Mouse (Mus musculus): Measurements from ENCODE around the gene Mink1.
A peak's percentile ranks its signal among the peaks of the same experiment; 100 is the strongest.

The Mink1 gene

GRCm38 (mm10) chr11:70591733-70592132 is 29.1 kb downstream of the Mink1 start:
- DNase-seq (ENCODE audit: low read depth, low spot score), result peak; percentile 47

GRCm38 (mm10) chr11:70594253-70594989 is 31.7 kb downstream of the Mink1 start:
- DNase-seq (ENCODE audit: low read depth, low spot score), result peak; percentile 84

GRCm38 (mm10) chr11:70595638-70596037 is 33.0 kb downstream of the Mink1 start:
- DNase-seq (ENCODE audit: low read depth, low spot score), result peak; percentile 57

- no peak for DNase-seq (ENCODE audit: low read depth, low spot score)
Observed at GRCm38 (mm10) chr11:70596094-70596493, 33.4 kb downstream of the Mink1 start.

GRCm38 (mm10) chr11:70597301-70597700 is 34.6 kb downstream of the Mink1 start:
- peak; percentile 77 for DNase-seq (ENCODE audit: low read depth, low spot score)

- no peak for DNase-seq (ENCODE audit: low read depth, low spot score)
Observed at GRCm38 (mm10) chr11:70598451-70598953, 35.8 kb downstream of the Mink1 start.

- peak; percentile 81 for DNase-seq (ENCODE audit: low read depth, low spot score)
Observed at GRCm38 (mm10) chr11:70605024-70605566, 42.4 kb downstream of the Mink1 start.

- no peak for DNase-seq (ENCODE audit: low read depth, low spot score)
Observed at GRCm38 (mm10) chr11:70606717-70607116, 44.0 kb downstream of the Mink1 start.

- no peak for DNase-seq (ENCODE audit: low read depth, low spot score)
Observed at GRCm38 (mm10) chr11:70607611-70608010, 44.9 kb downstream of the Mink1 start.

GRCm38 (mm10) chr11:70608381-70609066 is 45.8 kb downstream of the Mink1 start:
- peak; percentile 33 for DNase-seq (ENCODE audit: low read depth, low spot score)

GRCm38 (mm10) chr11:70610752-70611151 is 48.1 kb downstream of the Mink1 start:
- no peak for DNase-seq (ENCODE audit: low read depth, low spot score)

- DNase-seq (ENCODE audit: low read depth, low spot score), result no peak
Observed at GRCm38 (mm10) chr11:70612505-70612904, 49.8 kb downstream of the Mink1 start.

GRCm38 (mm10) chr11:70615074-70615473 is 52.4 kb downstream of the Mink1 start:
- peak; percentile 90 for DNase-seq (ENCODE audit: low read depth, low spot score)

GRCm38 (mm10) chr11:70615516-70616093 is 52.9 kb downstream of the Mink1 start, which contains the start of gene 4930544D05Rik:
Gene 4930544D05Rik (plus strand): TSS chr11:70615848.
- peak; percentile 87 for DNase-seq (ENCODE audit: low read depth, low spot score)

- no peak for DNase-seq (ENCODE audit: low read depth, low spot score)
Observed at GRCm38 (mm10) chr11:70619101-70619500, 56.4 kb downstream of the Mink1 start, which contains the start of gene Chrne. Gene Chrne (minus strand): TSS chr11:70619216.

GRCm38 (mm10) chr11:70621972-70622814 is 59.5 kb downstream of the Mink1 start:
- peak; percentile 78 for DNase-seq (ENCODE audit: low read depth, low spot score)

- no peak for DNase-seq (ENCODE audit: low read depth, low spot score)
Observed at GRCm38 (mm10) chr11:70623053-70623742, 60.5 kb downstream of the Mink1 start.

GRCm38 (mm10) chr11:70625473-70625872 is 62.8 kb downstream of the Mink1 start:
- peak; percentile 66 for DNase-seq (ENCODE audit: low read depth, low spot score)

GRCm38 (mm10) chr11:70626877-70627276 is 64.2 kb downstream of the Mink1 start:
- DNase-seq (ENCODE audit: low read depth, low spot score), result no peak

- no peak for DNase-seq (ENCODE audit: low read depth, low spot score)
Observed at GRCm38 (mm10) chr11:70628431-70628830, 65.8 kb downstream of the Mink1 start.
